Mouse (Mus musculus) heart, embryonic 11.5 days (tissue): ENCODE results near the gene Shank1. TPM values are rescaled to one million over a fixed set of nuclear protein-coding genes. Genes with fewer than 3 reads are reported as not detected.
A peak's percentile ranks its signal among the peaks of the same experiment; 100 is the strongest.

Source experiments
- ATAC-seq: fragments of 200-750 bp; cut with Nextera tagmentation; replicated peaks from 2 replicates; pipeline ENCODE4 v1.8.0; 2017; ENCODE audit warnings: moderate library complexity; ENCODE audit not compliant: insufficient number of reproducible peaks, low FRiP score, low TSS enrichment
- H3K27ac ChIP-seq: fragments of 300-500 bp; sonication (generic); 2 replicates; pipeline ENCODE4 v1.5.1; 2014; ENCODE audit warnings: mild to moderate bottlenecking, low read depth, low read length
- H3K27me3 ChIP-seq: fragments of 300-500 bp; sonication (generic); 2 replicates; pipeline ENCODE4 v1.6.1; 2014; ENCODE audit warnings: mild to moderate bottlenecking, low read length, mixed read lengths; ENCODE audit not compliant: control insufficient read depth, insufficient read depth
- H3K36me3 ChIP-seq: fragments of 300-500 bp; sonication (generic); 2 replicates; pipeline ENCODE4 v1.6.1; 2014; ENCODE audit warnings: mild to moderate bottlenecking, low read length, moderate library complexity, mixed read lengths; ENCODE audit not compliant: control insufficient read depth, insufficient read depth
- H3K4me1 ChIP-seq: fragments of 300-500 bp; sonication (generic); 2 replicates; pipeline ENCODE4 v1.6.1; 2014; ENCODE audit warnings: low read length; ENCODE audit not compliant: control insufficient read depth, insufficient read depth
- H3K4me2 ChIP-seq: fragments of 300-500 bp; sonication (generic); 2 replicates; pipeline ENCODE4 v1.6.1; 2014; ENCODE audit warnings: mild to moderate bottlenecking, moderate library complexity
- H3K4me3 ChIP-seq: fragments of 300-500 bp; sonication (generic); 2 replicates; pipeline ENCODE4 v1.5.1; 2014; ENCODE audit warnings: low read depth, low read length
- H3K9ac ChIP-seq: fragments of 300-500 bp; sonication (generic); 2 replicates; pipeline ENCODE4 v1.6.1; 2014; ENCODE audit warnings: mild to moderate bottlenecking, low read depth, low read length, moderate library complexity
- H3K9me3 ChIP-seq: fragments of 300-500 bp; sonication (generic); replicated peaks from 2 replicates; pipeline ENCODE4 v1.6.1; 2016; ENCODE audit warnings: low read length; ENCODE audit not compliant: control insufficient read depth
- WGBS: fragments of 180-500 bp; shearing (Covaris S2); extraction: QIAGEN DNeasy Blood & Tissue Kit; methylation state at CpG from one replicate; pipeline ENCODE4 v1.1.7; 2014; ENCODE audit not compliant: insufficient replicate concordance; 5-methylcytosine and 5-hydroxymethylcytosine counted together
- polyA plus RNA-seq: library from polyadenylated mRNA; unstranded; fragments of >200 nt; fragmentation: Nextera tagmentation; extraction: Ambion mirVana; gene quantifications from 2 replicates; pipeline ENCODE4 v1.2.1, GENCODE M21; 2014

Shank1 gene
- polyA plus RNA-seq, 1 experiment from 2014 or later, result 1.3 TPM

GRCm38 (mm10) chr7:44382541-44382940, 72.5 kb downstream of the Shank1 start:
- 76% methylated on average over 12 of the region's 12 CpGs for WGBS
- Histone ChIP-seq H3K9ac (no peak overlapping the region), H3K4me2 (no peak overlapping the region), H3K36me3 (no peaks in the 10 kb centered on the region), H3K4me1 (0 out of 2 replicates have a peak, but pooled peaks cover 5% of the 10 kb centered on the region), H3K27ac (no peak overlapping the region), H3K4me3 (no peak overlapping the region), H3K27me3 (peaks cover 35% of the 10 kb centered on the region), H3K9me3 (no peaks in the 10 kb centered on the region)
- ATAC-seq, result no peak

- Histone ChIP-seq H3K27ac (no peak within 1 kb of the TSS), H3K4me2 (peak within 1 kb of the TSS; percentile 87), H3K9me3 (no peaks in the 10 kb centered on the region), H3K27me3 (peaks cover 35% of the 10 kb centered on the region), H3K4me3 (peak within 1 kb of the TSS; percentile 48), H3K4me1 (0 out of 2 replicates have a peak, but pooled peaks cover 5% of the 10 kb centered on the region), H3K36me3 (no peaks in the 10 kb centered on the region), H3K9ac (peak within 1 kb of the TSS; percentile 65)
- ATAC-seq, result 0 out of 2 replicates have a peak, but pooled peaks have one; percentile 63
- WGBS, result 3% methylated on average over 30 of the region's 33 CpGs
Measured at GRCm38 (mm10) chr7:44383980-44384715, 74.1 kb downstream of the Shank1 start, which contains the start of gene Syt3. Gene Syt3, plus strand, starts transcription at chr7:44384102.

GRCm38 (mm10) chr7:44384716-44385059, 74.6 kb downstream of the Shank1 start:
- Histone ChIP-seq H3K4me3 (peak overlapping the region; percentile 48), H3K27me3 (peaks cover 37% of the 10 kb centered on the region), H3K9me3 (no peaks in the 10 kb centered on the region), H3K27ac (no peak overlapping the region), H3K9ac (peak overlapping the region; percentile 65), H3K4me1 (0 out of 2 replicates have a peak, but pooled peaks cover 5% of the 10 kb centered on the region), H3K36me3 (no peaks in the 10 kb centered on the region), H3K4me2 (peak overlapping the region; percentile 87)
- 1% methylated on average over 16 of the region's 17 CpGs for WGBS
- ATAC-seq, result peak; percentile 68; the same call in 1 of the 2 replicates

GRCm38 (mm10) chr7:44385720-44386119, 75.7 kb downstream of the Shank1 start, which contains the start of gene 1700008O03Rik:
Gene 1700008O03Rik, minus strand, starts transcription at chr7:44385820.
- 68% methylated on average over 12 of the region's 12 CpGs for WGBS
- peaks cover 39% of the 10 kb centered on the region for H3K27me3 ChIP-seq
- H3K9ac ChIP-seq, result peak within 1 kb of the TSS; percentile 65

GRCm38 (mm10) chr7:44391831-44392230, 81.8 kb downstream of the Shank1 start:
- H3K27me3 ChIP-seq, result peaks cover 12% of the 10 kb centered on the region
- no peak overlapping the region for H3K27ac ChIP-seq
- H3K9ac ChIP-seq, result no peak overlapping the region
- 74% methylated on average over 4 of the region's 4 CpGs for WGBS
- no peak for ATAC-seq
- no peaks in the 10 kb centered on the region for H3K36me3 ChIP-seq
- no peak overlapping the region for H3K4me3 ChIP-seq
- no peaks in the 10 kb centered on the region for H3K4me1 ChIP-seq
- H3K4me2 ChIP-seq, result no peak overlapping the region
- H3K9me3 ChIP-seq, result no peaks in the 10 kb centered on the region

More at GRCm38 (mm10) chr7:44385720-44386119, 75.7 kb downstream of the Shank1 start, which contains the start of gene 1700008O03Rik:
- Histone ChIP-seq H3K4me2 (peak within 1 kb of the TSS; percentile 87), H3K4me3 (peak within 1 kb of the TSS; percentile 48), H3K36me3 (no peaks in the 10 kb centered on the region), H3K9me3 (no peaks in the 10 kb centered on the region), H3K4me1 (0 out of 2 replicates have a peak, but pooled peaks cover 5% of the 10 kb centered on the region), H3K27ac (no peak within 1 kb of the TSS)
- ATAC-seq, result no peak

GRCm38 (mm10) chr7:44392341-44392740, 82.3 kb downstream of the Shank1 start:
- 82% methylated on average over 14 of the region's 14 CpGs for WGBS
- H3K4me2 ChIP-seq, result no peak overlapping the region
- H3K4me3 ChIP-seq, result no peak overlapping the region
- H3K36me3 ChIP-seq, result no peaks in the 10 kb centered on the region
- no peaks in the 10 kb centered on the region for H3K9me3 ChIP-seq
- no peak overlapping the region for H3K9ac ChIP-seq
- no peak overlapping the region for H3K27ac ChIP-seq
- ATAC-seq, result no peak
- no peaks in the 10 kb centered on the region for H3K4me1 ChIP-seq
- peaks cover 9% of the 10 kb centered on the region for H3K27me3 ChIP-seq

- WGBS, result 87% methylated on average over 17 of the region's 17 CpGs
- Histone ChIP-seq H3K27me3 (peaks cover 9% of the 10 kb centered on the region), H3K4me2 (no peak overlapping the region), H3K27ac (no peak overlapping the region), H3K9ac (no peak overlapping the region), H3K9me3 (no peaks in the 10 kb centered on the region), H3K4me3 (no peak overlapping the region), H3K4me1 (no peaks in the 10 kb centered on the region), H3K36me3 (no peaks in the 10 kb centered on the region)
- no peak for ATAC-seq
Measured at GRCm38 (mm10) chr7:44393284-44393683, 83.2 kb downstream of the Shank1 start.

GRCm38 (mm10) chr7:44398570-44398969, 88.5 kb downstream of the Shank1 start:
- WGBS, result 11% methylated on average over 3 of the region's 3 CpGs
- Histone ChIP-seq H3K9me3 (no peaks in the 10 kb centered on the region), H3K36me3 (no peaks in the 10 kb centered on the region), H3K9ac (no peak overlapping the region), H3K27ac (no peak overlapping the region), H3K4me3 (no peak overlapping the region), H3K4me1 (peaks cover 5% of the 10 kb centered on the region; the same call in 1 of the 2 replicates), H3K4me2 (no peak overlapping the region), H3K27me3 (0 out of 2 replicates have a peak, but pooled peaks cover 2% of the 10 kb centered on the region)
- peak; percentile 43; the same call in 1 of the 2 replicates for ATAC-seq
